Mouse (Mus musculus): Measurements from ENCODE around the gene Tefm. TPM values are rescaled to one million over a fixed set of nuclear protein-coding genes. Genes with fewer than 3 reads are reported as not detected.

The Tefm gene
- polyA plus RNA-seq, 1 experiment from 2014 or later: 29.4 TPM

- no peak overlapping the region for H3K4me3 ChIP-seq (ENCODE audit: control insufficient read depth in 1 of 2, insufficient read depth in 1 of 2, low read depth in 1 of 2, low read length in 2 of 2)
- no peaks in the 10 kb centered on the region for H3K36me3 ChIP-seq (ENCODE audit: control insufficient read depth, insufficient read depth, low read length)
- H3K27ac ChIP-seq (replicated peaks in 1 of 2; ENCODE audit: control insufficient read depth in 1 of 2, insufficient read depth in 1 of 2, low read depth in 2 of 2, low read length in 2 of 2): no peak overlapping the region
- 60% methylated on average over 4 of the region's 4 CpGs for WGBS
- H3K4me2 ChIP-seq (ENCODE audit: low read length): no peak overlapping the region
- no peaks in the 10 kb centered on the region for H3K4me1 ChIP-seq (ENCODE audit: control insufficient read depth in 2 of 2, insufficient read depth in 2 of 2, low read length in 2 of 2)
- no peaks in the 10 kb centered on the region; the same call in 1 of the 2 replicates for H3K9me3 ChIP-seq (ENCODE audit: control insufficient read depth, low read length)
- no peak overlapping the region for H3K9ac ChIP-seq (ENCODE audit: low read length)
- no peak for ATAC-seq (ENCODE audit: insufficient number of reproducible peaks, insufficient read depth, low FRiP score, low read depth)
- H3K27me3 ChIP-seq (ENCODE audit: control insufficient read depth, insufficient read depth, low read length): no peaks in the 10 kb centered on the region
These were observed 26.8 kb upstream of the Tefm start for GRCm38 (mm10) chr11:80168611-80169249.

- H3K4me2 ChIP-seq (ENCODE audit: low read length): no peak overlapping the region
- no peak overlapping the region for H3K4me3 ChIP-seq (ENCODE audit: control insufficient read depth in 1 of 2, insufficient read depth in 1 of 2, low read depth in 1 of 2, low read length in 2 of 2)
- no peak for ATAC-seq (ENCODE audit: insufficient number of reproducible peaks, insufficient read depth, low FRiP score, low read depth)
- no peak overlapping the region for H3K9ac ChIP-seq (ENCODE audit: low read length)
- H3K36me3 ChIP-seq (ENCODE audit: control insufficient read depth, insufficient read depth, low read length): no peaks in the 10 kb centered on the region
- no peaks in the 10 kb centered on the region for H3K4me1 ChIP-seq (ENCODE audit: control insufficient read depth in 2 of 2, insufficient read depth in 2 of 2, low read length in 2 of 2)
- no peaks in the 10 kb centered on the region; the same call in 1 of the 2 replicates for H3K9me3 ChIP-seq (ENCODE audit: control insufficient read depth, low read length)
- H3K27me3 ChIP-seq (ENCODE audit: control insufficient read depth, insufficient read depth, low read length): no peaks in the 10 kb centered on the region
- H3K27ac ChIP-seq (replicated peaks in 1 of 2; ENCODE audit: control insufficient read depth in 1 of 2, insufficient read depth in 1 of 2, low read depth in 2 of 2, low read length in 2 of 2): no peak overlapping the region
- WGBS: 84% methylated on average over 9 of the region's 9 CpGs
These were observed 26.1 kb upstream of the Tefm start for GRCm38 (mm10) chr11:80168121-80168520.

- no peak overlapping the region for H3K27ac ChIP-seq (replicated peaks in 1 of 2; ENCODE audit: control insufficient read depth in 1 of 2, insufficient read depth in 1 of 2, low read depth in 2 of 2, low read length in 2 of 2)
- no peak overlapping the region for H3K9ac ChIP-seq (ENCODE audit: low read length)
- no peaks in the 10 kb centered on the region for H3K4me1 ChIP-seq (ENCODE audit: control insufficient read depth in 2 of 2, insufficient read depth in 2 of 2, low read length in 2 of 2)
- H3K27me3 ChIP-seq (ENCODE audit: control insufficient read depth, insufficient read depth, low read length): 0 out of 2 replicates have a peak, but pooled peaks cover 2% of the 10 kb centered on the region
- H3K36me3 ChIP-seq (ENCODE audit: control insufficient read depth, insufficient read depth, low read length): no peaks in the 10 kb centered on the region
- no peak for ATAC-seq (ENCODE audit: insufficient number of reproducible peaks, insufficient read depth, low FRiP score, low read depth)
- 72% methylated on average over 2 of the region's 2 CpGs for WGBS
- no peak overlapping the region for H3K4me3 ChIP-seq (ENCODE audit: control insufficient read depth in 1 of 2, insufficient read depth in 1 of 2, low read depth in 1 of 2, low read length in 2 of 2)
- H3K9me3 ChIP-seq (ENCODE audit: control insufficient read depth, low read length): no peaks in the 10 kb centered on the region; the same call in 1 of the 2 replicates
- H3K4me2 ChIP-seq (ENCODE audit: low read length): no peak overlapping the region
These were observed 22.2 kb upstream of the Tefm start for GRCm38 (mm10) chr11:80164224-80164623.

- no peak overlapping the region for H3K9ac ChIP-seq (ENCODE audit: low read length)
- H3K27me3 ChIP-seq (ENCODE audit: control insufficient read depth, insufficient read depth, low read length): 0 out of 2 replicates have a peak, but pooled peaks cover 5% of the 10 kb centered on the region
- H3K36me3 ChIP-seq (ENCODE audit: control insufficient read depth, insufficient read depth, low read length): no peaks in the 10 kb centered on the region
- no peak overlapping the region for H3K4me2 ChIP-seq (ENCODE audit: low read length)
- 62% methylated on average over 7 of the region's 7 CpGs for WGBS
- no peaks in the 10 kb centered on the region; the same call in 1 of the 2 replicates for H3K9me3 ChIP-seq (ENCODE audit: control insufficient read depth, low read length)
- H3K27ac ChIP-seq (replicated peaks in 1 of 2; ENCODE audit: control insufficient read depth in 1 of 2, insufficient read depth in 1 of 2, low read depth in 2 of 2, low read length in 2 of 2): no peak overlapping the region
- no peak for ATAC-seq (ENCODE audit: insufficient number of reproducible peaks, insufficient read depth, low FRiP score, low read depth)
- no peaks in the 10 kb centered on the region for H3K4me1 ChIP-seq (ENCODE audit: control insufficient read depth in 2 of 2, insufficient read depth in 2 of 2, low read length in 2 of 2)
- H3K4me3 ChIP-seq (ENCODE audit: control insufficient read depth in 1 of 2, insufficient read depth in 1 of 2, low read depth in 1 of 2, low read length in 2 of 2): no peak overlapping the region
These were observed 21.6 kb upstream of the Tefm start for GRCm38 (mm10) chr11:80163362-80164116.

- H3K27me3 ChIP-seq (ENCODE audit: control insufficient read depth, insufficient read depth, low read length): peaks cover 10% of the 10 kb centered on the region; the same call in 1 of the 2 replicates
- H3K4me2 ChIP-seq (ENCODE audit: low read length): no peak overlapping the region
- no peak for ATAC-seq (ENCODE audit: insufficient number of reproducible peaks, insufficient read depth, low FRiP score, low read depth)
- no peak overlapping the region for H3K27ac ChIP-seq (replicated peaks in 1 of 2; ENCODE audit: control insufficient read depth in 1 of 2, insufficient read depth in 1 of 2, low read depth in 2 of 2, low read length in 2 of 2)
- 73% methylated on average over 4 of the region's 4 CpGs for whole genome bisulfite sequencing
- no peak overlapping the region for H3K9ac ChIP-seq (ENCODE audit: low read length)
- H3K36me3 ChIP-seq (ENCODE audit: control insufficient read depth, insufficient read depth, low read length): no peaks in the 10 kb centered on the region
- H3K4me1 ChIP-seq (ENCODE audit: control insufficient read depth in 2 of 2, insufficient read depth in 2 of 2, low read length in 2 of 2): no peaks in the 10 kb centered on the region
- no peak overlapping the region for H3K4me3 ChIP-seq (ENCODE audit: control insufficient read depth in 1 of 2, insufficient read depth in 1 of 2, low read depth in 1 of 2, low read length in 2 of 2)
- no peaks in the 10 kb centered on the region; the same call in 1 of the 2 replicates for H3K9me3 ChIP-seq (ENCODE audit: control insufficient read depth, low read length)
These were observed 19.1 kb upstream of the Tefm start for GRCm38 (mm10) chr11:80161041-80161440.

GRCm38 (mm10) chr11:80159018-80159417, 17.0 kb upstream of the Tefm start:
- H3K9ac ChIP-seq (ENCODE audit: low read length): no peak overlapping the region
- H3K36me3 ChIP-seq (ENCODE audit: control insufficient read depth, insufficient read depth, low read length): no peaks in the 10 kb centered on the region
- no peak overlapping the region for H3K4me2 ChIP-seq (ENCODE audit: low read length)
- H3K27ac ChIP-seq (replicated peaks in 1 of 2; ENCODE audit: control insufficient read depth in 1 of 2, insufficient read depth in 1 of 2, low read depth in 2 of 2, low read length in 2 of 2): no peak overlapping the region
- WGBS: 80% methylated on average over 7 of the region's 7 CpGs
- no peak for ATAC-seq (ENCODE audit: insufficient number of reproducible peaks, insufficient read depth, low FRiP score, low read depth)
- peaks cover 29% of the 10 kb centered on the region for H3K27me3 ChIP-seq (ENCODE audit: control insufficient read depth, insufficient read depth, low read length)
- no peaks in the 10 kb centered on the region for H3K9me3 ChIP-seq (ENCODE audit: control insufficient read depth, low read length)
- H3K4me1 ChIP-seq (ENCODE audit: control insufficient read depth in 2 of 2, insufficient read depth in 2 of 2, low read length in 2 of 2): 0 out of 4 replicates have a peak, but pooled peaks cover 0 to 5% of the 10 kb centered on the region in 2 experiments
- H3K4me3 ChIP-seq (ENCODE audit: control insufficient read depth in 1 of 2, insufficient read depth in 1 of 2, low read depth in 1 of 2, low read length in 2 of 2): no peak overlapping the region

GRCm38 (mm10) chr11:80156841-80157240, 14.9 kb upstream of the Tefm start:
- ATAC-seq (ENCODE audit: insufficient number of reproducible peaks, insufficient read depth, low FRiP score, low read depth): no peak
- WGBS: 74% methylated on average over 4 of the region's 4 CpGs

More at GRCm38 (mm10) chr11:80156841-80157240, 14.9 kb upstream of the Tefm start:
- Histone ChIP-seq H3K27me3 (ENCODE audit: control insufficient read depth, insufficient read depth, low read length) (peaks cover 42% of the 10 kb centered on the region), H3K4me3 (ENCODE audit: control insufficient read depth in 1 of 2, insufficient read depth in 1 of 2, low read depth in 1 of 2, low read length in 2 of 2) (no peak overlapping the region), H3K9ac (ENCODE audit: low read length) (no peak overlapping the region), H3K4me2 (ENCODE audit: low read length) (no peak overlapping the region), H3K36me3 (ENCODE audit: control insufficient read depth, insufficient read depth, low read length) (no peaks in the 10 kb centered on the region), H3K9me3 (ENCODE audit: control insufficient read depth, low read length) (no peaks in the 10 kb centered on the region), H3K27ac (replicated peaks in 1 of 2; ENCODE audit: control insufficient read depth in 1 of 2, insufficient read depth in 1 of 2, low read depth in 2 of 2, low read length in 2 of 2) (no peak overlapping the region), H3K4me1 (ENCODE audit: control insufficient read depth in 2 of 2, insufficient read depth in 2 of 2, low read length in 2 of 2) (peaks cover 0 to 9% of the 10 kb centered on the region in 2 experiments; a peak in 1 of 4 replicates)
